Mouse (Mus musculus): ENCODE data around the gene Gpi1. TPM values are rescaled to one million over a fixed set of nuclear protein-coding genes. Genes with fewer than 3 reads are reported as not detected.
A peak's percentile ranks its signal among the peaks of the same experiment; 100 is the strongest.

The Gpi1 gene
- 429 and 451 TPM in 2 replicates for polyA plus RNA-seq (2014; fragmentation: Nextera tagmentation; extraction: Ambion mirVana)

DNA sequence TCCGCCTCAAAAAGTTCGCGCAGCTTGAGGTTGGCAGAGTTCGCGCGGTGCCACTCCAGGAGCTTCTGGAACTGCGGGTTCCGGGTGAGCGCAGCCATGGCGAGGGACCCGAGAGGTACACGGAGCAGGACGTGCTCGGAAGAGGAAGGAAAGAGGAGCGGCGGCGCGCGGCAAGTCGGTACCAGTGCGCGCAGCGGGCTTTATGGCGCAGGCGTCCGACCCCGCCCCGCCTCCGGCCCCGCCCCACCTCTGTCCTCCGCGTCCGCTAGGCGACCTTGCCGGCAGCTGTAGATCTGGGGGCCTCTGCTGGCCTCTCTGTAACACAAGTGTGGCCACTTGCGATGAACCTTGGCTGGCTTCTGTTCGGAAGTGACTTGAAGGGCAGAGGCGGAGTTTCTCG is at the start of gene Gpi1:
Gpi1 (minus strand) TSS at position 221 of the 400 bp plus-strand sequence.
- DNase-seq (ENCODE audit: low spot score) (peak; percentile 90), ATAC-seq (replicated peaks; ENCODE audit: low FRiP score, low TSS enrichment, low read depth) (peak; percentile 59)
- Histone ChIP-seq H3K4me1 (replicated peaks; ENCODE audit: control insufficient read depth, insufficient read depth, low read length) (peaks cover 33% of the 10 kb centered on the region; the same call in 1 of the 2 replicates), H3K9me3 (ENCODE audit: control insufficient read depth, low read length) (no peaks in the 10 kb centered on the region), H3K9ac (ENCODE audit: low read length) (peak within 1 kb of the TSS; percentile 80), H3K4me2 (ENCODE audit: low read length) (peak within 1 kb of the TSS; percentile 83), H3K27me3 (replicated peaks; ENCODE audit: control insufficient read depth, insufficient read depth, low read length) (no peaks in the 10 kb centered on the region), H3K27ac (ENCODE audit: low read depth) (peak within 1 kb of the TSS; percentile 86), H3K36me3 (ENCODE audit: control insufficient read depth, insufficient read depth, low read length) (peaks cover 28% of the 10 kb centered on the region), H3K4me3 (ENCODE audit: low read depth, low read length) (peak within 1 kb of the TSS; percentile 70)
- 0% methylated on average over 39 of the region's 39 CpGs for WGBS

DNA sequence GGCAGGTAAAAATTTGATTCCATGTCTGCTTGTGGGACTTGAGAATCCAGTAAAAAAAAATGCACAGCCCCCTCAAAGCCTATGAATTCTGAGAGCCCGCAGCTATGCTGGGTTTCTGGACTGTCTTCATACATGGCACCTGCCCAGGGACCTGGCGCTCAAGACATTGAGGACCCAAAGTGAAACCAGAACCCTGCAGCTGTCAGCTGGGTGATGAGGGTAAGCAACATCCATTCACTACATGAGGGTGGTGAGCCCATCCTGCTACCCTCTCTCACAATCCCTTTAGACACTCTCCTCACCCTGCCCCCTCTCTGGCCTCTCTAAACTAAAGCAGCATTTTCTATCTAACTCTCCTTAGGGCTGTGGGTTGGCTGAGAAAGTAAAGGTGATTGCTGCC is 47.5 kb upstream of the Gpi1 start:
- H3K4me1 ChIP-seq (replicated peaks; ENCODE audit: control insufficient read depth, insufficient read depth, low read length): no peaks in the 10 kb centered on the region
- no peak for DNase-seq (ENCODE audit: low spot score)
- no peak overlapping the region for H3K4me2 ChIP-seq (ENCODE audit: low read length)
- WGBS: 98% methylated on average over 2 of the region's 2 CpGs
- 0 out of 2 replicates have a peak, but pooled peaks cover 3% of the 10 kb centered on the region for H3K36me3 ChIP-seq (ENCODE audit: control insufficient read depth, insufficient read depth, low read length)
- H3K27ac ChIP-seq (ENCODE audit: low read depth): no peak overlapping the region
- ATAC-seq (replicated peaks; ENCODE audit: low FRiP score, low TSS enrichment, low read depth): no peak
- H3K27me3 ChIP-seq (replicated peaks; ENCODE audit: control insufficient read depth, insufficient read depth, low read length): no peaks in the 10 kb centered on the region
- H3K9ac ChIP-seq (ENCODE audit: low read length): no peak overlapping the region
- H3K9me3 ChIP-seq (ENCODE audit: control insufficient read depth, low read length): no peaks in the 10 kb centered on the region
- H3K4me3 ChIP-seq (ENCODE audit: low read depth, low read length): no peak overlapping the region

DNA sequence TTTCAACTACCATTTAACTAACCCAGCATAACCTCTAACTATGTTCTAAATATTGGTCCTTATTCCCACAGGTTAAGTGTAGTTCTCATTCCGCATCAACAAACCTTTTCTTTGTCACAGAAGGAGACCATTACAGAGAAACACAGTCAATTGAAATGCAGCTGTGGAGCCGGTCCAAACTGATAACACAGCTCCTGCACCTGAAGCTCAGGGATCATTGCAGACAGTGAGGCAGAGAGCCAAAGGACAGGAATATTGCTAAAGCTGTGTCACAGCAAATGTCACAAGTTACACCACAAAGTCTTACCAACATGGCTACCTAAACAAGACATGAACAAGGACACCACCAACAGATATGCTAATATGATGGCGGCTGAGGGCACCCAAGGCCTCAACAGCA is 45.9 kb upstream of the Gpi1 start:
- Histone ChIP-seq H3K4me1 (replicated peaks; ENCODE audit: control insufficient read depth, insufficient read depth, low read length) (no peaks in the 10 kb centered on the region), H3K9ac (ENCODE audit: low read length) (no peak overlapping the region), H3K4me3 (ENCODE audit: low read depth, low read length) (no peak overlapping the region), H3K9me3 (ENCODE audit: control insufficient read depth, low read length) (no peaks in the 10 kb centered on the region), H3K4me2 (ENCODE audit: low read length) (no peak overlapping the region), H3K27me3 (replicated peaks; ENCODE audit: control insufficient read depth, insufficient read depth, low read length) (no peaks in the 10 kb centered on the region), H3K36me3 (ENCODE audit: control insufficient read depth, insufficient read depth, low read length) (0 out of 2 replicates have a peak, but pooled peaks cover 3% of the 10 kb centered on the region), H3K27ac (ENCODE audit: low read depth) (no peak overlapping the region)
- DNase-seq (ENCODE audit: low spot score) (no peak), ATAC-seq (replicated peaks; ENCODE audit: low FRiP score, low TSS enrichment, low read depth) (no peak)
- 96% methylated on average over 3 of the region's 3 CpGs for WGBS

- Histone ChIP-seq H3K27ac (ENCODE audit: low read depth) (no peak overlapping the region), H3K4me1 (replicated peaks; ENCODE audit: control insufficient read depth, insufficient read depth, low read length) (0 out of 2 replicates have a peak, but pooled peaks cover 3% of the 10 kb centered on the region), H3K9me3 (ENCODE audit: control insufficient read depth, low read length) (no peaks in the 10 kb centered on the region), H3K36me3 (ENCODE audit: control insufficient read depth, insufficient read depth, low read length) (no peaks in the 10 kb centered on the region), H3K27me3 (replicated peaks; ENCODE audit: control insufficient read depth, insufficient read depth, low read length) (no peaks in the 10 kb centered on the region), H3K9ac (ENCODE audit: low read length) (no peak overlapping the region), H3K4me2 (ENCODE audit: low read length) (no peak overlapping the region), H3K4me3 (ENCODE audit: low read depth, low read length) (no peak overlapping the region)
- 63% methylated on average over 4 of the region's 4 CpGs for WGBS
- ATAC-seq (replicated peaks; ENCODE audit: low FRiP score, low TSS enrichment, low read depth): no peak
- DNase-seq (ENCODE audit: low spot score): no peak
Observed at GRCm38 (mm10) chr7:34272465-34272864, 42.3 kb upstream of the Gpi1 start.

DNA sequence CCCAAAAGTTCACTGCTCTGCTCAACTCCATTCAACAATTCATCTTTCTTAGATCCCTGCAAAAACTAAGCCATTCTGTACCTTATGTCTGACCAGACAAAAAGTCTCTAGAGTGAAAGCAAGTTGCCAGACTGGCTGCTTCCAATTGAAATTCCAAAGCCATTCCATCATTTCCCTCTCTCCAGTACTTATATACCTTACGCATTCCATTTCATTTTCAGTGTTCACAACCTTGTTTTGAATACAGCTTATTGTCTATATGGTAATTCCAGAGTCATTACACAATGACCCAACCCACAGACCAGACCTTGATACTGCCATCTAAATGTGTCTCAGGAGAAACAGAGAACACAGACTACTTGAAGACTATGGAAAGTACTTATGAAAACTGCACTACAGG is 38.3 kb upstream of the Gpi1 start:
- no peak for DNase-seq (ENCODE audit: low spot score)
- Histone ChIP-seq H3K27ac (ENCODE audit: low read depth) (no peak overlapping the region), H3K4me2 (ENCODE audit: low read length) (no peak overlapping the region), H3K27me3 (replicated peaks; ENCODE audit: control insufficient read depth, insufficient read depth, low read length) (no peaks in the 10 kb centered on the region), H3K9me3 (ENCODE audit: control insufficient read depth, low read length) (no peaks in the 10 kb centered on the region), H3K4me3 (ENCODE audit: low read depth, low read length) (no peak overlapping the region), H3K9ac (ENCODE audit: low read length) (no peak overlapping the region), H3K36me3 (ENCODE audit: control insufficient read depth, insufficient read depth, low read length) (peaks cover 2% of the 10 kb centered on the region; the same call in 1 of the 2 replicates), H3K4me1 (replicated peaks; ENCODE audit: control insufficient read depth, insufficient read depth, low read length) (0 out of 2 replicates have a peak, but pooled peaks cover 3% of the 10 kb centered on the region)
- 60% methylated on average over 1 of the region's 1 CpGs for WGBS
- ATAC-seq (replicated peaks; ENCODE audit: low FRiP score, low TSS enrichment, low read depth): no peak

- Histone ChIP-seq H3K27me3 (replicated peaks; ENCODE audit: control insufficient read depth, insufficient read depth, low read length) (no peaks in the 10 kb centered on the region), H3K4me2 (ENCODE audit: low read length) (no peak overlapping the region), H3K4me1 (replicated peaks; ENCODE audit: control insufficient read depth, insufficient read depth, low read length) (0 out of 2 replicates have a peak, but pooled peaks cover 3% of the 10 kb centered on the region), H3K27ac (ENCODE audit: low read depth) (no peak overlapping the region), H3K36me3 (ENCODE audit: control insufficient read depth, insufficient read depth, low read length) (peaks cover 22% of the 10 kb centered on the region), H3K9ac (ENCODE audit: low read length) (no peak overlapping the region), H3K9me3 (ENCODE audit: control insufficient read depth, low read length) (no peaks in the 10 kb centered on the region), H3K4me3 (ENCODE audit: low read depth, low read length) (no peak overlapping the region)
- ATAC-seq (replicated peaks; ENCODE audit: low FRiP score, low TSS enrichment, low read depth) (no peak), DNase-seq (ENCODE audit: low spot score) (no peak)
Observed at GRCm38 (mm10) chr7:34266421-34266820, 36.3 kb upstream of the Gpi1 start.

DNA sequence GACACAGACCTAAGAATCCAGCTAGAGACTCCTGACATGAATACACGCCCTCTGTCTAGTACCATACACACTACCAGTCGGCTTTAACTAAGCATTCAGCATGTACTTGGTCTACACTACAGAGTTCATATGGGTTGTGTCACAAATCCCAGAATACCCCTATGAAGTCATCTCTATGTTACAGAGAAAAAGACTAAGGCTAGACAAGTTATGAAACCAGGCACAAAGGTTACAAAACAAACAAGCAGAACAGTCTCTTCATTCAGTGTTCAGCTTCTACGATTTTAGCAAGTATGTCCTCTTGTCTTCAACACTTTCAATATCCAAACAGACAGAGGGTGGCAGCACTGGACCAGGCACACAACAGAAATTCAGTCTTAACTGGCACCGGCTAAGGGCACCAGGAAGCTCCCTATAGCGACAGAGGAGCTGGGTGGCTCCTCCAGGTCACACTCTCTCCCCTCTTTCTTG is 35.8 kb upstream of the Gpi1 start:
- DNase-seq (ENCODE audit: low spot score) (peak; percentile 53), ATAC-seq (replicated peaks; ENCODE audit: low FRiP score, low TSS enrichment, low read depth) (no peak)
- WGBS: 64% methylated on average over 5 of the region's 5 CpGs
- Histone ChIP-seq H3K27me3 (replicated peaks; ENCODE audit: control insufficient read depth, insufficient read depth, low read length) (no peaks in the 10 kb centered on the region), H3K4me1 (replicated peaks; ENCODE audit: control insufficient read depth, insufficient read depth, low read length) (0 out of 2 replicates have a peak, but pooled peaks cover 3% of the 10 kb centered on the region), H3K27ac (ENCODE audit: low read depth) (no peak overlapping the region), H3K9me3 (ENCODE audit: control insufficient read depth, low read length) (no peaks in the 10 kb centered on the region), H3K4me2 (ENCODE audit: low read length) (no peak overlapping the region), H3K4me3 (ENCODE audit: low read depth, low read length) (no peak overlapping the region), H3K9ac (ENCODE audit: low read length) (no peak overlapping the region), H3K36me3 (ENCODE audit: control insufficient read depth, insufficient read depth, low read length) (peaks cover 26% of the 10 kb centered on the region)

DNA sequence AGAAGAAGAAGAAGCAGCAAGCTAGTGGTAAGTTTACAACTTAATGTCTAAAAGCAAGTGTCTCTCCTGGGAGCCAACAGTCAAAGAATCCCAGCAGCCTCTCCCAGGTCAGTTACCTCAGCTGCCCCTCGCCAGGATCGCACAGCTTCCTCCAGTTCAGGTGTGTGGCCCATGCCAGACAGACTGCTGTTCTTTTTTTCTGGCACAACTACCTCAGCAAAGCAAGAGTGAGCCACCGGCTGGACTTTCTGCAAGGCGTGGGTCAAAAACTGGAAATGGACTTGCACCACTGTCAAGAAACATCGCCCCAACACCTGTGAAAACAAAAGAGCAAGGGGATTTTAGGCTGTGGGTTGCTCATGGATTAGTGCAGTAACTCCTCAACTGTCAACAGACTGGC is 33.3 kb upstream of the Gpi1 start:
- Histone ChIP-seq H3K27me3 (replicated peaks; ENCODE audit: control insufficient read depth, insufficient read depth, low read length) (no peaks in the 10 kb centered on the region), H3K9me3 (ENCODE audit: control insufficient read depth, low read length) (no peaks in the 10 kb centered on the region), H3K9ac (ENCODE audit: low read length) (no peak overlapping the region), H3K36me3 (ENCODE audit: control insufficient read depth, insufficient read depth, low read length) (peaks cover 49% of the 10 kb centered on the region), H3K27ac (ENCODE audit: low read depth) (no peak overlapping the region), H3K4me2 (ENCODE audit: low read length) (no peak overlapping the region), H3K4me1 (replicated peaks; ENCODE audit: control insufficient read depth, insufficient read depth, low read length) (no peaks in the 10 kb centered on the region), H3K4me3 (ENCODE audit: low read depth, low read length) (no peak overlapping the region)
- DNase-seq (ENCODE audit: low spot score): no peak
- WGBS: 93% methylated on average over 5 of the region's 5 CpGs
- ATAC-seq (replicated peaks; ENCODE audit: low FRiP score, low TSS enrichment, low read depth): no peak

DNA sequence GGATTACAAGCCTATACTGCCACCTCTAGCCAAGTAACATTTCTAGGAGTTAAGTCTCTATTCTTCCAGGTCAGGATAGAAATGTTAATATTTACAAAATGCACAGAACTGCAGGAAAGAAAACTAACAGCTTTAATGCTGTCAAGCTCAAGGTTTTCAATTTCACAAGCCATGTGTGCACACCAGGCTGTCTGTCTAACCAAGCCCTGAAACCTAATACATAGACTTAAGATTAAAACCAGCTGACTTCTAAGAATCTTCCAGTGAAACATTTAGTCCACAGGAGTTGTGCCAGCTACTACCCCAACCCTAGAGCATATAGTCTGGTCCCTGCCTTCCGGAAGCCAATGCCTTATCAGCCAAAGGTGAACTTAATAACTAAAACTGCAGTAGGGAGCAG is 28.3 kb upstream of the Gpi1 start:
- no peaks in the 10 kb centered on the region for H3K4me1 ChIP-seq (replicated peaks; ENCODE audit: control insufficient read depth, insufficient read depth, low read length)
- H3K4me3 ChIP-seq (ENCODE audit: low read depth, low read length): no peak overlapping the region
- no peak overlapping the region for H3K9ac ChIP-seq (ENCODE audit: low read length)
- DNase-seq (ENCODE audit: low spot score) (no peak), ATAC-seq (replicated peaks; ENCODE audit: low FRiP score, low TSS enrichment, low read depth) (no peak)
- peaks cover 89% of the 10 kb centered on the region for H3K36me3 ChIP-seq (ENCODE audit: control insufficient read depth, insufficient read depth, low read length)
- 91% methylated on average over 1 of the region's 1 CpGs for WGBS
- H3K4me2 ChIP-seq (ENCODE audit: low read length): no peak overlapping the region
- H3K27ac ChIP-seq (ENCODE audit: low read depth): no peak overlapping the region
- H3K9me3 ChIP-seq (ENCODE audit: control insufficient read depth, low read length): no peaks in the 10 kb centered on the region
- H3K27me3 ChIP-seq (replicated peaks; ENCODE audit: control insufficient read depth, insufficient read depth, low read length): no peaks in the 10 kb centered on the region

Measured in intestine, embryonic 14.5 days (tissue).